Mouse (Mus musculus) brain, embryonic 18.5 days (tissue): Measurements from ENCODE around the gene Gng2.
A peak's percentile ranks its signal among the peaks of the same experiment; 100 is the strongest.
"Not testable (repeated sequence)": the region's sequence is repeated elsewhere in the genome, so short reads cannot be mapped to it uniquely, and the experiment has no call there.

Experiments
- DNase-seq: peaks from one replicate; pipeline ENCODE4 v3.0.0-alpha.2; 2012; ENCODE audit warnings: low read depth, low spot score

Gene Gng2

GRCm38 (mm10) chr14:19938545-19938944 is 38.9 kb downstream of the Gng2 start:
- no peak for DNase-seq

GRCm38 (mm10) chr14:19935084-19935483 is 42.3 kb downstream of the Gng2 start:
- no peak for DNase-seq

GRCm38 (mm10) chr14:19933314-19933713 is 44.1 kb downstream of the Gng2 start:
- no peak for DNase-seq

DNA sequence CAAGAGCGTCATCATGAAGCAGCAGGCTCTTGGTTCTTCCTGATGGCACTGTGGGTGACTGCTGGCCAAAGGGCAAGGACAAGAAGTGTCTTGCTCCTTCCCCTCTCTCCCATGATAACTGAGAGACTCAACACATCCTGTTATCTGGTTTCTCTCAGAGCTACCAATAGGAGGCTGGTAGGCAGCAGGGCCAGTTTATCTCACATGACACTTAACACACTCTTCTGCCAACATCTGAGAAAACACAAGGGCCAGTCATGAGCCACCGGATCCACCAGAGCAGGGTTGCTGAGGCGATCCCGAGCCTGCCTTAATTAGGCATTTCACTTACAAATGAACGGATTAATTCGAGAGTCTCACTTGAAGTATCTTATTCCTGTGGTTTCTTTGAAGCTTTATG is 49.5 kb downstream of the Gng2 start:
- no peak for DNase-seq

- no peak for DNase-seq
Observed at GRCm38 (mm10) chr14:19927156-19927555, 50.3 kb downstream of the Gng2 start.

- no peak for DNase-seq
Observed at GRCm38 (mm10) chr14:19926312-19926711, 51.1 kb downstream of the Gng2 start.

DNA sequence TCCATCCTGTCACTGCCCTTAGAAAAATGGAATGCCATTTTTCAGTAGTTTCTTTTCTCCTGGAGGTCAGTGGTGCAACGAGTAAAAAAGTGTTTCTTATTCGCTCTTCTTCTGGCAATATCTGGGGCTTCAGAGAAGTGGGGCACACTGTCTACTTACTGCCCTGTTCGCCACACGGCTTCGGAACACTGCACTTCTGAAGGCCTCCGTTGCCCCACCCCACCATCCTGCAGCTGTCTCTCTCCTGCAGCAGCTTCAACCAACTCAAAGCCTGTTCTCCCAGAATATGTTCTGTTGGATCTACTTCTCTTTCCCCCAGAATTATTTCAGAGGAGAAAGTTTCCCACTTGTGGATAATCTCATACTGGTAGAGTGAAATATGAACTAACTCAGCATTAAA is 52.3 kb downstream of the Gng2 start:
- no peak for DNase-seq

GRCm38 (mm10) chr14:19924086-19924485 is 53.3 kb downstream of the Gng2 start:
- DNase-seq = no peak

GRCm38 (mm10) chr14:19920254-19920691 is 57.2 kb downstream of the Gng2 start:
- DNase-seq = peak; percentile 30

GRCm38 (mm10) chr14:19919789-19920188 is 57.6 kb downstream of the Gng2 start:
- DNase-seq = no peak

- no peak for DNase-seq
Observed at GRCm38 (mm10) chr14:19917534-19917933, 59.9 kb downstream of the Gng2 start.

- DNase-seq = no peak
Observed at GRCm38 (mm10) chr14:19916315-19916714, 61.1 kb downstream of the Gng2 start.

GRCm38 (mm10) chr14:19912891-19913290 is 64.5 kb downstream of the Gng2 start:
- DNase-seq = no peak

DNA sequence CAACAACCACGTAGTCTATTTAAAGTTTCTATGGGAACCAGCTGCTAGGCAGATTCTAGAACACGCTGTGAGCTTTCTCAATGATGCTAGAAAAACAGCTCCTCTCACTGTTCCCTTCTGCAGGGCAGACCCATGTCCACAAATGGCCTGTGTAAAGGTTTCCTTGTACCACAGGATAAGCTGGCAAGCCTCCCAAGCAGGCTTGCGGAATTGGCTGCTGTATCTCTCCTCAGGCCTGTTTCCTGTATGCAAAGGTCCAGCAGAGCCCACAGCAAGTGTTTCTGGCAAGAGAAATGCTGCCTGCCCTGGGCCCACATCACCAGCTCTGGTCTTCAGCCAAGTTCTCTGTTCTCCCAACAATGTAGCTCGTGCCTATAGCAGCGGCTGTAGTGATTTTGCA is 71.8 kb downstream of the Gng2 start:
- DNase-seq = peak; percentile 68

DNA sequence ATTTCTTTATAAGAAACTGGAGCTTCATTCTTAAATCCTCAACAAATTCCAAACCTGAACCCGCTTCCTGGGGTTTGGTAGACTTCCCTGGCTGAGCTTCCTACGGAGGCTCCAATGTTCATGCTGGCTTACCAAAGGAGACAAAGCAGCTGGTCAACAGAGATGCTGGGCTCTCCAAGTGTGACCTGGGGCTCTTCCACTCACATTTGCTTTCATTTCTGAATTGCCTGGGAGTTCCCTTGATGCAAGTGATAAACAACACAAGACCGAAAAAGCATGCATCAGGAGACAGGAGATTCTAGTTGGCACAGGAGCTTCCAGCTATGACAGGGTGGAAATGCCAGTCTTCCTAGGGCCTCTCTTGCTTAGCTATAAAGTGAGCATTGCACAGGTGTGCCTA is 72.6 kb downstream of the Gng2 start:
- DNase-seq = no peak

GRCm38 (mm10) chr14:19904031-19904430 is 73.4 kb downstream of the Gng2 start:
- DNase-seq = no peak

DNA sequence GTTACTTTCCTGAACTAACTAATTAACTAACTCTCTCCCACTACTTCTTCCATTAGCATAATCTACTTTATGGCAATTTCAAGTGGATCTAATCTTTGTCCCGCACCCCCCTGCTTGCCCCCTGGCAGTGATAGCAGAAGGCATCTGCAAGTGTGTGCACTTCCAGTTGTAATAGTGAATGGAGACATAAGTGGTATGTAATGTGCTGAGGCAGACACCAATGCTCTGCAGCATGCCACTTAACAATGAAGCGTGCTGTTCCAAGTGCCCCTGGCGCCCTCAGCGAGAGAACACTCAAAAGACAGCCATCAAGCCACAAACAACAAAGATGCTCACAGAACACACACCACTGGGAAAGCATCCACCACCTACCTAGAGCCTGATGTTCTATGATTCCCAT is 76.9 kb downstream of the Gng2 start:
- no peak for DNase-seq

DNA sequence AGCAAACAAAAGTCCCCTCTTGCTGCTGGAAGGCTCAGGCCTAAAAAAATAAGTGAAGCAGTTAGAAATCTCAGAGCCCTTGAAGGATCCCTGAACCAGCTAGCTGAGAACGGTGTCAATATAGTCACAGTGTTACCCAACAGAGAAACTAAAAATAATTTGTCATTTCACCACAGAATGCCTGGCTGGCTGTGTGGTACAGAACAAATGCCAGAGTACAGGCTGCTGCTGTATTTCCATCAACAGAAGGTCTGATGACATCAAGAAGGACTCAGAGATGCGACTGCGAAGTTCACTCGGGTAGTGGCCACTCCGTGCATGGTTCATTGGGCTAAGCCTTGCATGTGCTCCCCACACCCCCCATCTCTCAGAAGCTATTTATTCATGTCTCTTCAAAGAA is 89.9 kb downstream of the Gng2 start:
- no peak for DNase-seq

- not testable (repeated sequence) for DNase-seq
Observed at GRCm38 (mm10) chr14:19884431-19884830, 93.0 kb downstream of the Gng2 start.

DNA sequence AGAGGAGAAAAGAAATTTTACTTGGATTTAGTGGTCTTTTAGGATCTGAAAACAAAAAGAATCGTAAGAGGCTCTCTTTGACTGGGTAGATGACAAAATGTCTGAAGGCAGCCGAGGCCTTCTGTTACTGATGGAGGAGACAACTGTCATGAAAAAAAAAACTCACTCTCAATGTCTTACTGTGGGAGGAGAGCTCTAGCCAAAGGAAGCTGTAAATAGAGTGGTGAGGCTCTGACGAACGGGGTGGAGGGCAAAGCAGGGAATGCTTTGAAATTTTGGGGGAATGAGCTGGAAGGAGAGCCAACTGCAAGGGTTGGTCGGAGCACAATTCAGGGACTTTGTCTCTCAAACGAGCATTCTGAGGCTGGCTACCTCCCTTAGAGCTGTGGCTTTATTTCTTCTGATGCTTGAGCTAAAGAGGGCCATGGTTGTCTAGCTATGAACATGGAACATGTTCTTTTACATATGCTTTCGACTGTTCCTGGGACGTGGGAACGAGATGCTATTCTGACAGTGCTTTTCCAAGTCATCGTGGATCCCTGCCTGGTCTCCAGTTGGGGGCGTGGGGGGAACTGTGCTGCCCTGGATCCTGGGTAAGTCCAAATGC is 103.1 kb downstream of the Gng2 start:
- no peak for DNase-seq

DNA sequence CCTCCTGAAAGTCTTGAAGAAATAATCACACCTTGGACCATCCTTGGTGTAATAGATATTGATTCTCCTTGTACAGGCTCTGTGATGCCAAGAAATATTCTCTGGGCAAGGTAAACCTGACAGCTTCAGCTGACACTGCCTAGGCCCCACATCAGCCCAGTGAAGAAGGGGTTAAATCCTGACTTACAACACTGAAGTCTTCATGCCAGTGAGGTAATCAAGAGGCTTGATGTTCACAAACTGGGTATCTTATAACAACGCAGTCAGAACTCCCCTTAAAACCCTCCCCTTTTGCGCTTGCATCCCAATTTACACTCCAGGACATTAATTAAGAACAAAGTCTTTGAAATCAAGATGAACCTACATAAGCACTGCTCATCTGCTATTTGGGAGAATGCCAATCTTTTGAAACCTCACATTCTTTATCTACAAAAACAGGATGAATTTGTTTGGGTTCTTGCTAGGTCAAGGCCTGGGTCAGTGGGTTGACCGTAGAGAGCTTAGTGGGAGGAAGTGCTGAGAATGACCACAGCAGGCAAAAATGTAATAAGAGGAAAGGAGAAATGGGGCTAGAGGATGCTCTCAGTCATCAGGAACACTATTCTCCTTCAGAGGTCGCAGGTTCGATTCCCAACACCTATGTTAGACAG is 110.0 kb downstream of the Gng2 start:
- no peak for DNase-seq

GRCm38 (mm10) chr14:19865121-19865520 is 112.3 kb downstream of the Gng2 start:
- DNase-seq = not testable (repeated sequence)

DNA sequence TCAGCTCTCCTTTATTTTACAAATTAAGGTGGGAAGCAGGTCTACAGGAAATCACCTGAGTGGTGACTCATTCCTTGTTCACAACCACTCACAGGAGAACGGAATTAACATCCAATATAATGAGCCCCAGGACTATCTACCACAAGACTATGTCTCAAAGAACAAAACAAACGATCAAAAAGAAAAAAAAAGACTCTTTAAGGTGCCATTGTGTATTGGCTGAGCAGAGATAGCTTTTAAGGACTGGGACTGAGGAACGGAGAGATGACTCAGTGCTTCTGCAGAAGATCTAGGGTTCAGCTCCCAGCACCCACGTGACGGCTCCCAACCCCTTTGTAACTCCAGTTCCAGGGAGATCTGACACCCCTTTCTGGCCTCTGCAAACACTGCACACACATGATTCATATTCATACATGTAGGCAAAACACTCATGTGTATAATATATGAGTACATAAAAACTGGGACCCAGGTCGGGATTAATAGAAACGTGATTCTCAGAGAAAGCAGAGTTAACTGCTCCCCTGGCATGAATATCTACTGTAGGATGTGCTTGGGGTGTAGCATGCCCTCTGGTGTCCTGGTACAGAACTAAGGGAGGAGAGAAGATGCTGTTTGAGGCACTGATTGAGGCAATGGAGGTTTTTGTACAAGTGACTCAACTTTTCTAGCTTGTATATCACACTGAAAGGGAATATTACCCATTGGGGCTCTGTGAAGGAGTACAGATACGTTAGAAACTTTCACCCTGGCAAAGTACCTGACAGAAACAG is 115.9 kb downstream of the Gng2 start:
- no peak for DNase-seq
